Mouse (Mus musculus) midbrain, embryonic 11.5 days (tissue): ENCODE data around the gene Ackr2. TPM values are rescaled to one million over a fixed set of nuclear protein-coding genes. Genes with fewer than 3 reads are reported as not detected.

Experiments used
- ATAC-seq: fragments of 200-750 bp; cut with Nextera tagmentation; 2 replicates; pipeline ENCODE4 v1.8.0; 2017; ENCODE audit warnings: moderate TSS enrichment, moderate library complexity; ENCODE audit not compliant: low FRiP score
- DNase-seq: peaks from one replicate; pipeline ENCODE4 v3.0.0; 2015; ENCODE audit warnings: low spot score; ENCODE audit errors: missing footprints
- H3K27ac ChIP-seq: fragments of 300-500 bp; sonication (generic); 2 replicates; pipeline ENCODE4 v1.5.1; 2014; ENCODE audit warnings: low read depth, low read length
- H3K27me3 ChIP-seq: fragments of 300-500 bp; sonication (generic); 2 replicates; pipeline ENCODE4 v1.6.1; 2014; ENCODE audit warnings: mild to moderate bottlenecking, low read length, moderate library complexity, mixed read lengths; ENCODE audit not compliant: control insufficient read depth, insufficient read depth
- H3K36me3 ChIP-seq: fragments of 300-500 bp; sonication (generic); 2 replicates; pipeline ENCODE4 v1.6.1; 2014; ENCODE audit warnings: mild to moderate bottlenecking, low read length, moderate library complexity, mixed read lengths; ENCODE audit not compliant: control insufficient read depth, insufficient read depth
- H3K4me1 ChIP-seq: fragments of 300-500 bp; sonication (generic); 2 replicates; pipeline ENCODE4 v1.6.1; 2014; ENCODE audit warnings: low read length; ENCODE audit not compliant: control insufficient read depth, insufficient read depth
- H3K4me2 ChIP-seq: fragments of 300-500 bp; sonication (generic); 2 replicates; pipeline ENCODE4 v1.6.1; 2014; ENCODE audit warnings: mild to moderate bottlenecking, moderate library complexity
- H3K4me3 ChIP-seq: fragments of 300-500 bp; sonication (generic); 2 replicates; pipeline ENCODE4 v1.5.1; 2014; ENCODE audit warnings: low read depth, low read length
- H3K9ac ChIP-seq: fragments of 300-500 bp; sonication (generic); 2 replicates; pipeline ENCODE4 v1.6.1; 2014; ENCODE audit warnings: low read length
- H3K9me3 ChIP-seq: fragments of 300-500 bp; sonication (generic); 2 replicates; pipeline ENCODE4 v1.6.1; 2016; ENCODE audit warnings: low read length; ENCODE audit not compliant: control insufficient read depth
- WGBS: fragments of 180-500 bp; shearing (Covaris S2); extraction: QIAGEN DNeasy Blood & Tissue Kit; methylation state at CpG from one replicate; pipeline ENCODE4 v1.1.7; 2014; 5-methylcytosine and 5-hydroxymethylcytosine counted together
- polyA plus RNA-seq: library from polyadenylated mRNA; unstranded; fragments of >200 nt; fragmentation: Nextera tagmentation; extraction: Ambion mirVana; gene quantifications from 2 replicates; pipeline ENCODE4 v1.2.1, GENCODE M21; 2014

The Ackr2 gene
- polyA plus RNA-seq, 1 experiment from 2014 or later: 1.6 TPM

GRCm38 (mm10) chr9:121882015-121882457, 16.1 kb upstream of the Ackr2 start:
- DNase-seq: no peak
- Histone ChIP-seq H3K9ac (no peak overlapping the region), H3K4me1 (no peaks in the 10 kb centered on the region), H3K27ac (no peak overlapping the region), H3K27me3 (no peaks in the 10 kb centered on the region), H3K36me3 (no peaks in the 10 kb centered on the region), H3K9me3 (no peaks in the 10 kb centered on the region), H3K4me2 (no peak overlapping the region), H3K4me3 (no peak overlapping the region)
- WGBS: 75% methylated on average over 7 of the region's 7 CpGs
- ATAC-seq: no peak

DNA sequence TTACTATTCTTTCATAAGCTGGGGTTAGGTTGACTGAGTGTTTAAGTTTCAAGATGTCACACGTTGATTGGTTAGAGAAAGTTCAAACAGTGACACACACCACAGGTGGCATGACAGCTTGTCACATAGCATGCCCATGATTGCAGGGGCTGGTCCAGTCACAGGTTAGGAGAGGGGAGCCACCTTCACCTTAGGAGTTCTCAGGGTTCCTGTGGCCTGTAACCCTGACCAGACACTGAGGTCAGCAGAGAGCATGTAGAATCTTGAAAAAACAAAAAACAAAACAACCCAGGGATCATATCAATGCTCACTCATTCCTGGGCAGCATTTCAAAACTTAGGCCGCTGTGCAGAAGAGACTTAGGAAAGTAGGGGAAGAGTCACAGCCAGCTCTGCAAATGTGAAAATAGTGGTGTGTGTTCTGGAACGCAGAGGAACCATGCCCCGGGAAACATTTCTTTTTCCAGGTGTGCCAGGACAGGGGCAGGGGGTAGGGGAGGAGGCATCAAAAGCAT, 8.2 kb upstream of the Ackr2 start:
- Histone ChIP-seq H3K4me2 (no peak overlapping the region), H3K4me3 (no peak overlapping the region), H3K9me3 (no peaks in the 10 kb centered on the region), H3K27ac (no peak overlapping the region), H3K9ac (no peak overlapping the region), H3K4me1 (no peaks in the 10 kb centered on the region; the same call in 1 of the 2 replicates), H3K27me3 (no peaks in the 10 kb centered on the region), H3K36me3 (no peaks in the 10 kb centered on the region)
- no peak for DNase-seq
- 75% methylated on average over 4 of the region's 4 CpGs for WGBS
- no peak for ATAC-seq

DNA sequence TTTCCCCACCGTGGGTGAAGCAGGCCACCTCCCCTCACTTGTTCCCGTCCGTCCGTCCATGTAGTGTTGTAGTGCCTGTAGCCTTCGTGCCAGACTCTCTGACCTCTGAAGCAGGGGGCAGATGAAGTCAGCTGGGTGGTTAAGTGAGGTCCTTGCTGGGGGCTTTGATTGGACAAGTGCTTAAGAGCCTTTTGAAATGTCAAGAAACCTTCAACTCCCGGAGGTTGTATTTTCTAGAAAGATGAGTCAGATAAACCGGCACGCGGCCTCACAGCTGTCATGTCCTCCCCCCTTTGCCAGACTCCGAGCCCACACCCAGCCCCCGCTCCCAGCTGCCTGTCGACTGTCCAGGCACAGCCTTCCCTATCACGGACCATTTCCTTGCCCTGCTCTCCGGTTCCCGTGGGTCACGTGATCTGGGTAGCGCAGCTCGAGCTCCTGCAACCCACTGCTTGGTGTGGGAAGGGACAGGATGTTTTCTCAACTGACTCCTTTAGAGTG, 7.7 kb upstream of the Ackr2 start:
- Histone ChIP-seq H3K4me2 (no peak overlapping the region), H3K4me1 (no peaks in the 10 kb centered on the region; the same call in 1 of the 2 replicates), H3K27ac (no peak overlapping the region), H3K9me3 (no peaks in the 10 kb centered on the region), H3K36me3 (no peaks in the 10 kb centered on the region), H3K27me3 (no peaks in the 10 kb centered on the region), H3K4me3 (no peak overlapping the region), H3K9ac (no peak overlapping the region)
- 53% methylated on average over 18 of the region's 18 CpGs for WGBS
- DNase-seq (no peak), ATAC-seq (no peak)

DNA sequence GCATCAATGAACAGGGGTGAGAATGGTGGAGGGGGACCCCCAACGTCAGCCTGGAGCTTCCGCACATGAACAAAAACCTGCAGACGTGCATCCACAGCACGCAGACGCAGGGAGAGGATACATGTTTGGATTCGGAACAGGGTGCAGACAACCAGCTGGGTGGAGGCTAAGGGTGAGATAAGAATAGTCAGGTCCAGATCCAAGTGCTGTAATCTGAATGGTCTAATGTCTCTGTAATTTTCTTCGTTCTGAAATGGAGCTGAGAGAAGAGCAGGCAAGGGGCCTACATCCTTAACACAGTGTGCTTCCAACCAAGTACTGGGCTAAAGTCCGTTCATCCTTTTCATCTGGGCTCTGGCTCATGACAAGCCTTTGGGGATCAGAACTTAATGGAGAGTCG, 6.9 kb upstream of the Ackr2 start:
- 81% methylated on average over 9 of the region's 9 CpGs for WGBS
- H3K9me3 ChIP-seq: no peaks in the 10 kb centered on the region

GRCm38 (mm10) chr9:121892057-121892687, 6.0 kb upstream of the Ackr2 start:
- DNase-seq: no peak
- no peaks in the 10 kb centered on the region; the same call in 1 of the 2 replicates for H3K4me1 ChIP-seq
- no peak overlapping the region for H3K9ac ChIP-seq
- H3K36me3 ChIP-seq: no peaks in the 10 kb centered on the region
- no peak for ATAC-seq
- WGBS: 89% methylated on average over 12 of the region's 12 CpGs
- no peaks in the 10 kb centered on the region for H3K27me3 ChIP-seq
- no peak overlapping the region for H3K27ac ChIP-seq
- H3K9me3 ChIP-seq: no peaks in the 10 kb centered on the region
- H3K4me3 ChIP-seq: no peak overlapping the region
- H3K4me2 ChIP-seq: no peak overlapping the region

More for the DNA sequence above, 6.9 kb upstream of the Ackr2 start:
- no peak for ATAC-seq
- Histone ChIP-seq H3K27me3 (no peaks in the 10 kb centered on the region), H3K4me2 (no peak overlapping the region), H3K36me3 (no peaks in the 10 kb centered on the region), H3K27ac (no peak overlapping the region), H3K4me3 (no peak overlapping the region), H3K4me1 (no peaks in the 10 kb centered on the region; the same call in 1 of the 2 replicates), H3K9ac (no peak overlapping the region)
- DNase-seq: no peak

- H3K9ac ChIP-seq: no peak overlapping the region
- no peaks in the 10 kb centered on the region for H3K27me3 ChIP-seq
- ATAC-seq (no peak), DNase-seq (no peak)
- 69% methylated on average over 7 of the region's 7 CpGs for WGBS
- no peaks in the 10 kb centered on the region; the same call in 1 of the 2 replicates for H3K4me1 ChIP-seq
- H3K27ac ChIP-seq: no peak overlapping the region
- no peaks in the 10 kb centered on the region for H3K9me3 ChIP-seq
- no peak overlapping the region for H3K4me2 ChIP-seq
- no peaks in the 10 kb centered on the region for H3K36me3 ChIP-seq
- H3K4me3 ChIP-seq: no peak overlapping the region
Measured at GRCm38 (mm10) chr9:121894447-121894846, 3.7 kb upstream of the Ackr2 start.

DNA sequence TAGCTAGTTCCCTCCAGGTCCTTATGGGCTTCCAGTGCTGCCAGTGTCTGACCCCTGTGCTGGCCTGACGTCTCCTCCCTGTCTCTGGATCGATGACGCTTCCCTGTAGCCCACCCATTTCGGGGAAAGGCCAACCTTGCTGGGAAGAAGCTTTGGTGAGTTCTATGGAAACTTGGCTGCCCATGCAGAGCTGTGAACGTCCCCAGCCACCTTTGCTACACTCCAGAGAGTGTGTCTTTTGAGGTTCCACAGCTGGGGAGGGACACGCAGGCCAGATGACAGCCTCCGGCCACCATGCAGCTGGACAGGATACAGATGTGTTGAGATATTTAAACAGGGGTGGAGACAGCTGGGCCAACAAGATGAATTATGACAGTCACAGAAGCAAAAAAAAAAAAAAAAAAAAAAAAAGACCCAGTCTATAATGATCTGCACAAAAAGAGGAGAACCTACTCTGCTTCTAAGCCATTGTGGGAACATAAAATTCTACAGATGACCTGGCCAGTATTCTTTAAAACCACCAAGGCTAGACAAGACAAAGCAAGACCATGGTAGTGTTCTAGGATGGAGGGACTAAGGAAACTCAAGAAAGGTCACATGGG, 2.7 kb upstream of the Ackr2 start:
- Histone ChIP-seq H3K27ac (no peak overlapping the region), H3K4me3 (no peak overlapping the region), H3K9ac (no peak overlapping the region), H3K4me2 (no peak overlapping the region), H3K27me3 (no peaks in the 10 kb centered on the region), H3K4me1 (no peaks in the 10 kb centered on the region; the same call in 1 of the 2 replicates), H3K36me3 (no peaks in the 10 kb centered on the region), H3K9me3 (no peaks in the 10 kb centered on the region)
- no peak for ATAC-seq
- DNase-seq: no peak
- 66% methylated on average over 7 of the region's 7 CpGs for WGBS

- ATAC-seq (no peak), DNase-seq (no peak)
- H3K4me2 ChIP-seq: no peak overlapping the region
- no peak overlapping the region for H3K27ac ChIP-seq
- no peak overlapping the region for H3K9ac ChIP-seq
- H3K4me3 ChIP-seq: no peak overlapping the region
- H3K4me1 ChIP-seq: no peaks in the 10 kb centered on the region
- H3K36me3 ChIP-seq: no peaks in the 10 kb centered on the region
- H3K27me3 ChIP-seq: no peaks in the 10 kb centered on the region
- no peaks in the 10 kb centered on the region for H3K9me3 ChIP-seq
- WGBS: 86% methylated on average over 4 of the region's 4 CpGs
Measured at GRCm38 (mm10) chr9:121896820-121897219, 1.3 kb upstream of the Ackr2 start.

DNA sequence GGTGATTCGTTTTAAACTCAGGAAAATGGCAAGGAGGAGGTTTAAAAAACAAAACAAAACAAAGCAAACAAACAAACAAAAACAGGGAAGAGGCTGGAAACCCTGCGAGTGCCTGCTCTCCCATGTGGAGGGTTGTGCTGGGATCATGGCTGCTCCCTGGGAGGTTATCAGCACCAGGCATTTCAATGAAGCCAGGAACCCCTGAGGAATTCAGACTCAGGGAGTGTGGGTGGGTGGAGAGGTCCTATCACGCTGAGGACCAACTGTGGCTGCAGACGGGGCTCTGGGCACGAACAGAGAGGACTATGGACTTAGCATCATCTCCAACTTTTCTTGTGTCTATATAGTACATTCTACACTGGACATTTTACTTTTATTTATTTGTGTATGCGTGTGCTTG, 1.2 kb downstream of the Ackr2 start:
- Histone ChIP-seq H3K27me3 (no peaks in the 10 kb centered on the region), H3K4me2 (no peak overlapping the region), H3K36me3 (no peaks in the 10 kb centered on the region), H3K4me1 (no peaks in the 10 kb centered on the region), H3K9me3 (no peaks in the 10 kb centered on the region), H3K27ac (no peak overlapping the region), H3K4me3 (no peak overlapping the region), H3K9ac (no peak overlapping the region)
- DNase-seq: no peak
- 70% methylated on average over 6 of the region's 6 CpGs for WGBS
- no peak for ATAC-seq
